Mouse (Mus musculus) adrenal gland, adult 10 weeks (tissue): ENCODE data around the gene Olfr191. TPM values are rescaled to one million over a fixed set of nuclear protein-coding genes. Genes with fewer than 3 reads are reported as not detected.

ENCODE experiments used
- polyA plus RNA-seq: library from polyadenylated mRNA; stranded (reverse); fragments of 350-450 nt; fragmentation: Illumina TruSeq; extraction: RNeasy Lipid Tissue Mini Kit (QIAGEN cat#74804); gene quantifications from one replicate; pipeline ENCODE4 v1.2.3, GENCODE M21; 2014; ENCODE audit warnings: low read depth, low replicate concordance

Olfr191 gene
- polyA plus RNA-seq, result not detected

DNA sequence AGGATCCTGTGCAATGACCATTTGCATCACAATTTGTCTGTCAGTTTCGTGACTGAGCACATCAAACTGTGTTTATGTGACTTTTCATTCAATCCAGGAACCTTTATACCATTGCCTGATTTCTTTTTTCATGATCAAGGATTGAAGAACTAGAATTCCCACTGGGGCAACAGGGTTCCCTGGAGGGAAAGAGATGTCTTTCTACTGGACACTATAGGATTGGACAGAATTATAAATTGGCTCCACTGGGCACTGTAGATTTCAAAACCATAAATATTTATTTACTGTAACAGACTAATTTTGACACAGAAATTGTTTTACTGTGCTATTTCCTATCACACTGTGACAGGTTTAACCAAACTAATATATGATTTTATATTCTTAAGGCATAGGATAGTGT lies at the start of gene Olfr191:
Gene Olfr191, minus strand, starts transcription at position 101 of the 400 bp plus-strand sequence.

GRCm38 (mm10) chr16:59120969-59121368 lies 31.3 kb upstream of the Olfr191 start, which contains the start of gene Olfr194:
TSS of gene Olfr194 (minus strand) at chr16:59121069.

DNA sequence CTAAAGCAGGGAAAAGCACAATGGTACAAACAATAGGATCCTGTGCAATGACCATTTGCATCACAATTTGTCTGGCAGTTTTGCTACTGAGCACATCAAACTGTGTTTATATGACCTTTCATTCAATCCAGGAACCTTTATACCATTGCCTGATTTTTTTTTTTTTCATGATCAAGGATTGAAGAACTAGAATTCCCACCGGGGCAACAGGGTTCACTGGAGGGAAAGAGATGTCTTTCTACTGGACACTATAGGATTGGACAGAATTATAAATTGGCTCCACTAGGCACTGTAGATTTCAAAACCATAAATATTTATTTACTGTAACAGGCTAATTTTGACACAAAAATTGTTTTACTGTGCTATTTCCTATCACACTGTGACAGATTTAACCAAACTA lies 22.2 kb upstream of the Olfr191 start, which contains the start of gene Olfr193:
Gene Olfr193, minus strand, starts transcription at position 101 of the 400 bp plus-strand sequence.

GRCm38 (mm10) chr16:59077905-59078304 lies 11.7 kb downstream of the Olfr191 start, which contains the start of gene Olfr190:
TSS of gene Olfr190 (minus strand) at chr16:59078005.

DNA sequence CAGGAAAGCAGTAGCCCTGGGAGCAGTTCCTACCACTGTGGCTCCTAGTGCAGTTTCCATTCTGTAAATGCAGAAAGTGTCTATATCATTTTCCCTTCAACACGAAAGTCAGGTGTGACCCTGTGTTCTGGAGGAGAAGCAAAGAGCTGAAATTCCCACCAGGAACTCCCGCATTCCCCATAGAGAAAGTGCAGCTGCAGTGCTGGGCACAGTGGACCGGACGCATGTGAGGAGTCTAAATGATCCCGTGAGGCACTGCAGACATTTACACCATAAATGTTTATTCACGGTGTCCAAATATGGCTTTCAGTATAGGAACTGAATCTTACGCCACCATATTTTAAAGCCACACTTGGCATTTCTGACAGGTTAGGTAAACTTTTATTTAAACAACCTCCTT lies 49.9 kb downstream of the Olfr191 start, which contains the start of gene Olfr187:
Gene Olfr187, minus strand, starts transcription at position 58 of the 400 bp plus-strand sequence.

Other genes with a start within 250 kb of the Olfr191 start
- gene Olfr177, start 215.1 kb downstream of the Olfr191 start, polyA plus RNA-seq, result not detected
- gene Olfr178, start 197.8 kb downstream of the Olfr191 start, polyA plus RNA-seq, result not detected
- not detected for gene Olfr181, start 161.1 kb downstream of the Olfr191 start, polyA plus RNA-seq
- gene Olfr180, start 160.4 kb downstream of the Olfr191 start, polyA plus RNA-seq, result not detected
- gene Olfr183, start 94.5 kb downstream of the Olfr191 start, polyA plus RNA-seq, result not detected
- gene Olfr186, start 59.5 kb downstream of the Olfr191 start, polyA plus RNA-seq, result not detected
- gene Olfr187, start 50.1 kb downstream of the Olfr191 start, polyA plus RNA-seq, result not detected
- not detected for gene Olfr190, start 11.8 kb downstream of the Olfr191 start, polyA plus RNA-seq
- not detected for gene Olfr193, start 22.1 kb upstream of the Olfr191 start, polyA plus RNA-seq
- not detected for gene Olfr194, start 31.2 kb upstream of the Olfr191 start, polyA plus RNA-seq
- gene Olfr195, start 57.2 kb upstream of the Olfr191 start, polyA plus RNA-seq, result not detected
- not detected for gene Olfr196, start 80.6 kb upstream of the Olfr191 start, polyA plus RNA-seq
- gene Olfr198, start 113.7 kb upstream of the Olfr191 start, polyA plus RNA-seq, result not detected
- gene Olfr199, start 129.9 kb upstream of the Olfr191 start, polyA plus RNA-seq, result not detected
- not detected for gene Olfr201, start 182.8 kb upstream of the Olfr191 start, polyA plus RNA-seq
- gene Olfr202, start 197.0 kb upstream of the Olfr191 start, polyA plus RNA-seq, result not detected
- gene Olfr203, start 209.1 kb upstream of the Olfr191 start, polyA plus RNA-seq, result not detected
- not detected for gene Olfr204, start 228.4 kb upstream of the Olfr191 start, polyA plus RNA-seq
- not detected for gene Olfr205, start 241.3 kb upstream of the Olfr191 start, polyA plus RNA-seq